Mouse (Mus musculus) midbrain, postnatal 0 days (tissue): ENCODE results near the gene Col4a3bp. TPM values are rescaled to one million over a fixed set of nuclear protein-coding genes. Genes with fewer than 3 reads are reported as not detected.

Source experiments
- ATAC-seq: fragments of 200-750 bp; cut with Nextera tagmentation; 2 replicates; pipeline ENCODE4 v1.8.0; 2017; ENCODE audit warnings: moderate number of reproducible peaks, mild to moderate bottlenecking, moderate TSS enrichment, moderate library complexity; ENCODE audit not compliant: low FRiP score
- DNase-seq: peaks from one replicate; pipeline ENCODE4 v3.0.0-alpha.2; 2015; ENCODE audit warnings: low spot score
- H3K27ac ChIP-seq: fragments of 300-500 bp; sonication (generic); 2 replicates; pipeline ENCODE4 v1.5.1; 2014; ENCODE audit warnings: low read depth, mild to moderate bottlenecking, low read length, mixed read lengths
- H3K27me3 ChIP-seq: fragments of 300-500 bp; sonication (generic); 2 replicates; pipeline ENCODE4 v1.6.1; 2014; ENCODE audit warnings: low read length, control low read depth, mixed read lengths; ENCODE audit not compliant: insufficient read depth
- H3K36me3 ChIP-seq: fragments of 300-500 bp; sonication (generic); 2 replicates; pipeline ENCODE4 v1.6.1; 2014; ENCODE audit warnings: low read length, control low read depth, mixed read lengths; ENCODE audit not compliant: insufficient read depth
- H3K4me1 ChIP-seq: fragments of 300-500 bp; sonication (generic); 2 replicates; pipeline ENCODE4 v1.6.1; 2014; ENCODE audit warnings: mild to moderate bottlenecking, control low read depth, antibody characterized with exemption, low read length, mixed read lengths; ENCODE audit not compliant: insufficient read depth
- H3K4me2 ChIP-seq: fragments of 300-500 bp; sonication (generic); 2 replicates; pipeline ENCODE4 v1.6.1; 2014; ENCODE audit warnings: low read depth, mild to moderate bottlenecking, low read length, mixed read lengths; ENCODE audit not compliant: poor library complexity, severe bottlenecking
- H3K4me3 ChIP-seq: fragments of 300-500 bp; sonication (generic); 2 replicates; pipeline ENCODE4 v1.5.1; 2014; ENCODE audit warnings: low read depth, mild to moderate bottlenecking, low read length, moderate library complexity
- H3K9ac ChIP-seq: fragments of 300-500 bp; sonication (generic); replicated peaks from 2 replicates; pipeline ENCODE4 v1.6.1; 2014; ENCODE audit warnings: mild to moderate bottlenecking, low read length, moderate library complexity, mixed read lengths; ENCODE audit not compliant: poor library complexity, severe bottlenecking
- H3K9me3 ChIP-seq: fragments of 300-500 bp; sonication (generic); 2 replicates; pipeline ENCODE4 v1.6.1; 2016; ENCODE audit warnings: low read length, control low read depth
- CTCF ChIP-seq: IDR thresholded peaks from 2 replicates; pipeline ENCODE4 v1.5.1; 2016; ENCODE audit warnings: antibody characterized with exemption, mild to moderate bottlenecking
- WGBS: fragments of 180-500 bp; shearing (Covaris S2); extraction: QIAGEN DNeasy Blood & Tissue Kit; methylation state at CpG from one replicate; pipeline ENCODE4 v1.1.7; 2014; 5-methylcytosine and 5-hydroxymethylcytosine counted together
- polyA plus RNA-seq: library from polyadenylated mRNA; unstranded; fragments of >200 nt; fragmentation: Nextera tagmentation; extraction: Ambion mirVana; gene quantifications from 2 replicates; pipeline ENCODE4 v1.2.1, GENCODE M21; 2015
- total RNA-seq: library from RNA; depleted of rRNA; stranded (reverse); fragments of >200 nt; gene quantifications from 2 replicates; pipeline ENCODE4 v1.2.3, GENCODE M21; 2014

The Col4a3bp gene
- total and polyA plus RNA-seq, 2 experiments from 2014 or later, result 9.6 to 43.4 TPM

GRCm38 (mm10) chr13:96571016-96571361, 28.6 kb downstream of the Col4a3bp start:
- Histone ChIP-seq H3K27me3 (no peaks in the 10 kb centered on the region), H3K4me1 (no peaks in the 10 kb centered on the region), H3K4me3 (no peak overlapping the region), H3K36me3 (peaks cover 3% of the 10 kb centered on the region; the same call in 1 of the 2 replicates), H3K4me2 (no peak overlapping the region), H3K9ac (no peak overlapping the region), H3K27ac (no peak overlapping the region), H3K9me3 (no peaks in the 10 kb centered on the region)
- WGBS, result 58% methylated on average over 6 of the region's 6 CpGs
- DNase-seq, result no peak
- TF ChIP-seq CTCF, result no peak
- ATAC-seq, result no peak

- H3K4me3 ChIP-seq, result no peak overlapping the region
- ATAC-seq, result no peak
- 92% methylated on average over 2 of the region's 2 CpGs for WGBS
- H3K9ac ChIP-seq, result no peak overlapping the region
- H3K27ac ChIP-seq, result no peak overlapping the region
- no peak overlapping the region for H3K4me2 ChIP-seq
- DNase-seq, result no peak
- H3K36me3 ChIP-seq, result peaks cover 3% of the 10 kb centered on the region; the same call in 1 of the 2 replicates
- no peaks in the 10 kb centered on the region for H3K4me1 ChIP-seq
- no peaks in the 10 kb centered on the region for H3K27me3 ChIP-seq
- TF ChIP-seq CTCF, result no peak
- no peaks in the 10 kb centered on the region for H3K9me3 ChIP-seq
Observed at GRCm38 (mm10) chr13:96574170-96574569, 31.8 kb downstream of the Col4a3bp start.

- Histone ChIP-seq H3K4me3 (no peak overlapping the region), H3K4me2 (no peak overlapping the region), H3K27ac (no peak overlapping the region), H3K4me1 (no peaks in the 10 kb centered on the region), H3K36me3 (no peaks in the 10 kb centered on the region), H3K27me3 (no peaks in the 10 kb centered on the region), H3K9ac (no peak overlapping the region), H3K9me3 (no peaks in the 10 kb centered on the region)
- no peak for ATAC-seq
- WGBS, result 88% methylated on average over 2 of the region's 2 CpGs
- no peak for DNase-seq
- no peak for TF ChIP-seq CTCF
Observed at GRCm38 (mm10) chr13:96579104-96579503, 36.7 kb downstream of the Col4a3bp start.

GRCm38 (mm10) chr13:96579979-96580378, 37.6 kb downstream of the Col4a3bp start:
- H3K4me2 ChIP-seq, result no peak overlapping the region
- DNase-seq, result no peak
- no peak for ATAC-seq

GRCm38 (mm10) chr13:96584201-96584600, 41.8 kb downstream of the Col4a3bp start:
- Histone ChIP-seq H3K4me2 (no peak overlapping the region), H3K9ac (no peak overlapping the region), H3K4me3 (no peak overlapping the region), H3K36me3 (no peaks in the 10 kb centered on the region), H3K4me1 (no peaks in the 10 kb centered on the region), H3K27ac (no peak overlapping the region), H3K27me3 (no peaks in the 10 kb centered on the region), H3K9me3 (no peaks in the 10 kb centered on the region)
- no peak for ATAC-seq
- no peak for TF ChIP-seq CTCF
- no peak for DNase-seq
- WGBS, result 97% methylated on average over 2 of the region's 2 CpGs

More at GRCm38 (mm10) chr13:96579979-96580378, 37.6 kb downstream of the Col4a3bp start:
- Histone ChIP-seq H3K4me1 (no peaks in the 10 kb centered on the region), H3K36me3 (no peaks in the 10 kb centered on the region), H3K9ac (no peak overlapping the region), H3K4me3 (no peak overlapping the region), H3K27ac (no peak overlapping the region), H3K9me3 (no peaks in the 10 kb centered on the region), H3K27me3 (no peaks in the 10 kb centered on the region)
- TF ChIP-seq CTCF, result no peak
- WGBS, result 69% methylated on average over 1 of the region's 1 CpGs

- no peak overlapping the region for H3K4me2 ChIP-seq
- H3K27me3 ChIP-seq, result no peaks in the 10 kb centered on the region
- DNase-seq, result no peak
- no peaks in the 10 kb centered on the region for H3K36me3 ChIP-seq
- no peaks in the 10 kb centered on the region for H3K9me3 ChIP-seq
- H3K4me3 ChIP-seq, result no peak overlapping the region
- no peak for ATAC-seq
- 95% methylated on average over 5 of the region's 5 CpGs for WGBS
- TF ChIP-seq CTCF, result no peak
- H3K9ac ChIP-seq, result no peak overlapping the region
- no peaks in the 10 kb centered on the region for H3K4me1 ChIP-seq
- H3K27ac ChIP-seq, result no peak overlapping the region
Observed at GRCm38 (mm10) chr13:96586540-96586939, 44.1 kb downstream of the Col4a3bp start.
